Mouse (Mus musculus) heart, adult 11 months (tissue): ENCODE results near the gene Gm14569.

ENCODE experiments used
- DNase-seq: peaks from one replicate; pipeline ENCODE4 v3.0.0; 2022

Gm14569 gene

GRCm38 (mm10) chrX:36491730-36492129 lies at the start of gene Gm14569:
TSS of gene Gm14569 (minus strand) at chrX:36491830.
- no peak for DNase-seq

GRCm38 (mm10) chrX:36534514-36534913 lies 42.9 kb upstream of the Gm14569 start:
- peak; percentile 92 for DNase-seq

GRCm38 (mm10) chrX:36533744-36534143 lies 42.1 kb upstream of the Gm14569 start:
- DNase-seq = no peak

- DNase-seq = peak; percentile 91
These were observed 38.6 kb upstream of the Gm14569 start for GRCm38 (mm10) chrX:36530251-36530650.

GRCm38 (mm10) chrX:36523729-36524128 lies 32.1 kb upstream of the Gm14569 start:
- DNase-seq = no peak

GRCm38 (mm10) chrX:36513726-36514125 lies 22.1 kb upstream of the Gm14569 start:
- DNase-seq = no peak

GRCm38 (mm10) chrX:36513231-36513630 lies 21.6 kb upstream of the Gm14569 start:
- DNase-seq = peak; percentile 87

- no peak for DNase-seq
These were observed 15.2 kb upstream of the Gm14569 start for GRCm38 (mm10) chrX:36506863-36507262.

- DNase-seq = no peak
These were observed 2.1 kb downstream of the Gm14569 start for GRCm38 (mm10) chrX:36489506-36489905.

- DNase-seq = no peak
These were observed 3.6 kb downstream of the Gm14569 start for GRCm38 (mm10) chrX:36487996-36488395.

GRCm38 (mm10) chrX:36474873-36475272 lies 16.8 kb downstream of the Gm14569 start:
- DNase-seq = no peak

GRCm38 (mm10) chrX:36474103-36474751 lies 17.4 kb downstream of the Gm14569 start:
- DNase-seq = no peak

GRCm38 (mm10) chrX:36456031-36456430 lies 35.6 kb downstream of the Gm14569 start:
- DNase-seq = no peak

GRCm38 (mm10) chrX:36437932-36438331 lies 53.7 kb downstream of the Gm14569 start:
- no peak for DNase-seq

- no peak for DNase-seq
These were observed 56.6 kb downstream of the Gm14569 start for GRCm38 (mm10) chrX:36434993-36435392.

GRCm38 (mm10) chrX:36419153-36419552 lies 72.5 kb downstream of the Gm14569 start:
- DNase-seq = peak; percentile 71

GRCm38 (mm10) chrX:36402316-36402715 lies 89.3 kb downstream of the Gm14569 start:
- DNase-seq = no peak

GRCm38 (mm10) chrX:36400980-36401379 lies 90.7 kb downstream of the Gm14569 start, which contains the start of gene Gm6268:
TSS of gene Gm6268 (plus strand) at chrX:36401280.
- DNase-seq = no peak

- DNase-seq = no peak
These were observed 98.4 kb downstream of the Gm14569 start for GRCm38 (mm10) chrX:36393279-36393678.

GRCm38 (mm10) chrX:36392672-36393071 lies 99.0 kb downstream of the Gm14569 start:
- DNase-seq = no peak

GRCm38 (mm10) chrX:36390503-36390902 lies 101.1 kb downstream of the Gm14569 start:
- no peak for DNase-seq

GRCm38 (mm10) chrX:36389971-36390370 lies 101.7 kb downstream of the Gm14569 start:
- DNase-seq = peak; percentile 86

GRCm38 (mm10) chrX:36385340-36385739 lies 106.3 kb downstream of the Gm14569 start:
- no peak for DNase-seq
